Mouse (Mus musculus): ENCODE results near the gene Ndufb3. TPM values are rescaled to one million over a fixed set of nuclear protein-coding genes. Genes with fewer than 3 reads are reported as not detected.

The Ndufb3 gene
- total and polyA plus RNA-seq, 2 experiments, result 48.0 to 196 TPM

GRCm38 (mm10) chr1:58610611-58611010, 24.4 kb downstream of the Ndufb3 start:
- Histone ChIP-seq H3K27me3 (ENCODE audit: control insufficient read depth, insufficient read depth, low read length) (no peaks in the 10 kb centered on the region), H3K4me1 (ENCODE audit: control insufficient read depth, insufficient read depth, low read length) (peaks cover 17% of the 10 kb centered on the region), H3K9ac (ENCODE audit: low read depth, low read length) (no peak overlapping the region), H3K36me3 (ENCODE audit: control insufficient read depth, insufficient read depth, low read length) (no peaks in the 10 kb centered on the region), H3K4me3 (ENCODE audit: insufficient read depth, low read depth, low read length) (no peak overlapping the region), H3K79me2 (ENCODE audit: control insufficient read depth, insufficient read depth, low read length) (no peaks in the 10 kb centered on the region), H3K27ac (replicated peaks; ENCODE audit: insufficient read depth, low read depth, low read length) (peak overlapping the region; percentile 93)
- TF ChIP-seq POLR2A (IDR thresholded peaks at IDR 0.05; ENCODE audit: extremely low read depth, insufficient read depth, low read length) (no peak), CTCF (IDR thresholded peaks at IDR 0.05; ENCODE audit: low read depth, low read length) (no peak)
- 10% methylated on average over 1 of the region's 1 CpGs for WGBS
- DNase-seq (ENCODE audit: extremely low read depth, low read depth, low spot score), result peak; percentile 89

GRCm38 (mm10) chr1:58613786-58614185, 27.6 kb downstream of the Ndufb3 start:
- H3K9ac ChIP-seq (ENCODE audit: low read depth, low read length), result no peak overlapping the region
- H3K79me2 ChIP-seq (ENCODE audit: control insufficient read depth, insufficient read depth, low read length), result no peaks in the 10 kb centered on the region
- TF ChIP-seq POLR2A (IDR thresholded peaks at IDR 0.05; ENCODE audit: extremely low read depth, insufficient read depth, low read length) (no peak), CTCF (IDR thresholded peaks at IDR 0.05; ENCODE audit: low read depth, low read length) (no peak)
- H3K4me3 ChIP-seq (ENCODE audit: insufficient read depth, low read depth, low read length), result no peak overlapping the region
- H3K4me1 ChIP-seq (ENCODE audit: control insufficient read depth, insufficient read depth, low read length), result peaks cover 22% of the 10 kb centered on the region
- H3K27ac ChIP-seq (replicated peaks; ENCODE audit: insufficient read depth, low read depth, low read length), result no peak overlapping the region
- 86% methylated on average over 6 of the region's 6 CpGs for WGBS
- DNase-seq (ENCODE audit: extremely low read depth, low read depth, low spot score), result no peak
- H3K27me3 ChIP-seq (ENCODE audit: control insufficient read depth, insufficient read depth, low read length), result no peaks in the 10 kb centered on the region
- H3K36me3 ChIP-seq (ENCODE audit: control insufficient read depth, insufficient read depth, low read length), result no peaks in the 10 kb centered on the region

GRCm38 (mm10) chr1:58614424-58614823, 28.2 kb downstream of the Ndufb3 start:
- Histone ChIP-seq H3K36me3 (ENCODE audit: control insufficient read depth, insufficient read depth, low read length) (no peaks in the 10 kb centered on the region), H3K9ac (ENCODE audit: low read depth, low read length) (no peak overlapping the region), H3K4me3 (ENCODE audit: insufficient read depth, low read depth, low read length) (no peak overlapping the region), H3K79me2 (ENCODE audit: control insufficient read depth, insufficient read depth, low read length) (no peaks in the 10 kb centered on the region), H3K27me3 (ENCODE audit: control insufficient read depth, insufficient read depth, low read length) (no peaks in the 10 kb centered on the region), H3K27ac (replicated peaks; ENCODE audit: insufficient read depth, low read depth, low read length) (peak overlapping the region; percentile 98), H3K4me1 (ENCODE audit: control insufficient read depth, insufficient read depth, low read length) (peaks cover 20% of the 10 kb centered on the region)
- 36% methylated on average over 3 of the region's 3 CpGs for WGBS
- DNase-seq (ENCODE audit: extremely low read depth, low read depth, low spot score), result peak; percentile 97
- TF ChIP-seq POLR2A (IDR thresholded peaks at IDR 0.05; ENCODE audit: extremely low read depth, insufficient read depth, low read length) (no peak), CTCF (IDR thresholded peaks at IDR 0.05; ENCODE audit: low read depth, low read length) (no peak)

GRCm38 (mm10) chr1:58615146-58615545, 29.0 kb downstream of the Ndufb3 start:
- Histone ChIP-seq H3K36me3 (ENCODE audit: control insufficient read depth, insufficient read depth, low read length) (no peaks in the 10 kb centered on the region), H3K27ac (replicated peaks; ENCODE audit: insufficient read depth, low read depth, low read length) (peak overlapping the region; percentile 98), H3K4me3 (ENCODE audit: insufficient read depth, low read depth, low read length) (0 out of 2 replicates have a peak overlapping the region, but pooled peaks have one; percentile 11), H3K9ac (ENCODE audit: low read depth, low read length) (no peak overlapping the region), H3K27me3 (ENCODE audit: control insufficient read depth, insufficient read depth, low read length) (no peaks in the 10 kb centered on the region), H3K4me1 (ENCODE audit: control insufficient read depth, insufficient read depth, low read length) (peaks cover 20% of the 10 kb centered on the region), H3K79me2 (ENCODE audit: control insufficient read depth, insufficient read depth, low read length) (no peaks in the 10 kb centered on the region)
- 61% methylated on average over 4 of the region's 4 CpGs for WGBS
- DNase-seq (ENCODE audit: extremely low read depth, low read depth, low spot score), result peak; percentile 88
- no peak for TF ChIP-seq POLR2A (IDR thresholded peaks at IDR 0.05; ENCODE audit: extremely low read depth, insufficient read depth, low read length)
- TF ChIP-seq CTCF (IDR thresholded peaks at IDR 0.05; ENCODE audit: low read depth, low read length), result no peak

GRCm38 (mm10) chr1:58616176-58616575, 30.0 kb downstream of the Ndufb3 start:
- no peak for TF ChIP-seq CTCF (IDR thresholded peaks at IDR 0.05; ENCODE audit: low read depth, low read length)
- no peak for TF ChIP-seq POLR2A (IDR thresholded peaks at IDR 0.05; ENCODE audit: extremely low read depth, insufficient read depth, low read length)
- Histone ChIP-seq H3K4me3 (ENCODE audit: insufficient read depth, low read depth, low read length) (no peak overlapping the region), H3K79me2 (ENCODE audit: control insufficient read depth, insufficient read depth, low read length) (no peaks in the 10 kb centered on the region), H3K27me3 (ENCODE audit: control insufficient read depth, insufficient read depth, low read length) (no peaks in the 10 kb centered on the region), H3K9ac (ENCODE audit: low read depth, low read length) (no peak overlapping the region), H3K36me3 (ENCODE audit: control insufficient read depth, insufficient read depth, low read length) (no peaks in the 10 kb centered on the region), H3K27ac (replicated peaks; ENCODE audit: insufficient read depth, low read depth, low read length) (peak overlapping the region; percentile 79; the same call in 1 of the 2 replicates), H3K4me1 (ENCODE audit: control insufficient read depth, insufficient read depth, low read length) (peaks cover 18% of the 10 kb centered on the region)
- peak; percentile 52 for DNase-seq (ENCODE audit: extremely low read depth, low read depth, low spot score)
- WGBS, result 47% methylated on average over 3 of the region's 3 CpGs

- Histone ChIP-seq H3K4me3 (ENCODE audit: insufficient read depth, low read depth, low read length) (no peak overlapping the region), H3K27me3 (ENCODE audit: control insufficient read depth, insufficient read depth, low read length) (no peaks in the 10 kb centered on the region), H3K36me3 (ENCODE audit: control insufficient read depth, insufficient read depth, low read length) (no peaks in the 10 kb centered on the region), H3K4me1 (ENCODE audit: control insufficient read depth, insufficient read depth, low read length) (peaks cover 16% of the 10 kb centered on the region), H3K79me2 (ENCODE audit: control insufficient read depth, insufficient read depth, low read length) (no peaks in the 10 kb centered on the region), H3K27ac (replicated peaks; ENCODE audit: insufficient read depth, low read depth, low read length) (no peak overlapping the region), H3K9ac (ENCODE audit: low read depth, low read length) (no peak overlapping the region)
- WGBS, result 87% methylated on average over 5 of the region's 5 CpGs
- no peak for DNase-seq (ENCODE audit: extremely low read depth, low read depth, low spot score)
- no peak for TF ChIP-seq CTCF (IDR thresholded peaks at IDR 0.05; ENCODE audit: low read depth, low read length)
- no peak for TF ChIP-seq POLR2A (IDR thresholded peaks at IDR 0.05; ENCODE audit: extremely low read depth, insufficient read depth, low read length)
Measured at GRCm38 (mm10) chr1:58617076-58617475, 30.9 kb downstream of the Ndufb3 start.
